Mouse (Mus musculus) left cerebral cortex, postnatal 14 days (tissue): ENCODE measurements at regions not wholly inside any gene's neighbourhood (a gene's known extent, or its start where the extent isn't known, plus 50 kb on each side); places are given as distances from the start of the nearest gene placed in this dataset.

Source experiments
- DNase-seq, 2 experiments: peaks; one replicate each; pipeline ENCODE4 v3.0.0; 2021 to 2022; ENCODE audit warnings: low spot score in 2 of 2, mixed read lengths in 1 of 2
- intact Hi-C: fragments of 180-260 bp; cut with DNase I; formaldehyde crosslinking; loops from one replicate; pipeline ENCODE4 v1.15.1; 2025

DNA sequence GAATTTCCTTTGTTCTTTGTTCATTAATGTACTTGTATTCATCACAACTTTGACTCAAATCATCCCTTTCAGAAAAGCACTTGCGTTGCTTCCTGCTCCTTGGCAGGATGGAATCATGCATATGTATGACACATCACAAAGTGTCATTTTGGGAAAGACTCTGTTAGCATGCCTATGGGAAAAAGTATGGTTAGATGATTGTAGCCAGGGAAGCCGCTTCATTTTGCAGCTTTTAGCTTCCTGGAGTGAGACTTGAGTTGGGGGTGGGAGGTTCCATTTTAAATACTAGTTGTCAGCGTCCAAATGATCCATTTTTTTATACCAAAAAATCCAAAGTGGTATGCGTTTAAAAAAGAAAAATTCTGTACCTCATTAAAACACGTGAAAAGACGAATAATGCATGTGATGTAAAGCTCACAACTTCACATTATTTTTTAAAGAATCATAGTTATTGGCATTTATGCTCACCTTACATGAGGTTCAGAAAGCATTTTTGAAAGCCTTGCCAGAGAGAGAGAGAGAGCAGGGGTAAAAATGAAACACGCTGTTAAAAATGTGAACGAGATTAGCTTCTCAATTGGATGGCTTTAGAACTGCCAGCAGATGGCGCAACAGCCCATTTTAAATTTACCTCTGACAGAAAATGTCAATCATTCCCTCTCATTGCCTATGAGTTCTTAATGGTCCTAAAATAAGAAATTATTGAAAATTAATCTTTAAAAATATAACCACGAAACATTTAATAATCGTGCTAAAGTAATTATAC is 57.6 kb upstream of the Akr1e1 start:
- intact Hi-C loops, result loop anchor here (10.0 kb wide), 1 partner anchor 828 kb away; no protein-coding TSS in a partner anchor

GRCm38 (mm10) chr13:4663390-4663789 is 54.4 kb upstream of the Akr1e1 start:
- intact Hi-C loops, result loop anchor here (2.0 to 10.0 kb wide), 4 partner anchors 831 to 1869 kb away; partner anchors contain the start of gene Klf6
- no peak for DNase-seq

More for the DNA sequence above, 57.6 kb upstream of the Akr1e1 start:
- peak; percentile 60 to 78 for DNase-seq

DNA sequence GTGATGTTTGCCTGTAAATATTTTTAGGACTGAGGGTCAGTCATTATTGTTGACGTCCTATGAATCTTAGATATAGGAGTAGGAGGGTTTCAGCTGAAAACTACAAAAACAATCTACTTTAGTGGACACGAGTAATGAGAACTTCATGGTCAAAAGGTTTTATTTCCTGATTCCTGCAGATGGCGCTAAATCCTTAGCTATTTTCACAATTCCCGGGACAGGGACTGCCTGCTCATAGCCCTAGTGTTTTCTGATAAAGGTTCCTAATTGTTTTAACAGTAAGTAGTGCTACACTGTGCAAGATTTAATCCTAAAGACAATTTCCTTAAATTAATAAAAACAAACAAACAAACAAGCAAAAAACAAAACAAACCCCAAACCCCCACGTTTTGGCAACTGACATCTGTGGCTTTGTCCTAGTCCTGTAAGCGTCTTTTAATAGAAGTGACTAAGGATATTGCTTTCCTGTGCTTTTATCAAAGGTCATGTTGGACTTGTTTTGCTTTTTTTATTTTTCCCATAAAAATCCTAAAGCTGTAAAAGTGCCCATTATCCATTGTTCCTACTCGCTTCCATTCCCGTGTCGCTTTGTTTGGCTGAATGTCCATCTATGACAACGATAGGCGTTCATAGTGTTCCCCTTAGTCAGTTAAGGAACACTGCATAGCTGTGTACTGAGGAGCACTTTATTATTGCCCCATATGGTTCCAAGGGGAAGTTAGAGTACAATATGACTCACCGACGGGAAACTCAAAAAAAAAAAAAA is 53.5 kb upstream of the Akr1e1 start:
- intact Hi-C loops, result loop anchor here (2.0 to 10.0 kb wide), 4 partner anchors 832 to 1870 kb away; partner anchors contain the start of gene Klf6
- peak; percentile 72 to 74 for DNase-seq
